Mouse (Mus musculus) cerebellum, postnatal 36 days (tissue): ENCODE measurements around the gene Atl3.

ENCODE experiments used
- DNase-seq, 2 experiments: peaks; one replicate each; pipeline ENCODE4 v3.0.0; 2021 to 2022; ENCODE audit warnings: mixed read lengths in 2 of 2

The Atl3 gene

GRCm38 (mm10) chr19:7562601-7563129 is 68.8 kb downstream of the Atl3 start:
- no peak for DNase-seq

DNA sequence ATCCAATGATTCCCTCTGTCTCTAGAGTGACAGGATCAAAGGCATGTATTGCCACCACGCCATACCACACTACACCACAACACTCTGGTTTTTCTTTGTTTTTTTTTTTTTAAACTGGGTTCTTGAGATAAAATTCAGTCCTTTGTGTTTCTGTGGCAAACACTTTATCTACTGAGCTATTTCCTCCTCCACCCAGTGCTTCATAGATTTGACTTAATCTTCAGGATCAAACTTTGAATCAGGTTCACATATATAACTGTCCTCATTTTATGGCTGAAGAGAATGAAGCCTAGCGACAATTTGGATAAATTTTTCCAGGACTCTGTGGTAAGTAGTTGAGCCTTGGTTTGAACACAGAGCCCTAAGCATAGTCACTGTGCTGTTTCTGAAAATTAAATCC is 69.8 kb downstream of the Atl3 start:
- DNase-seq: no peak

- no peak for DNase-seq
These were observed 70.6 kb downstream of the Atl3 start for GRCm38 (mm10) chr19:7564457-7564856.

DNA sequence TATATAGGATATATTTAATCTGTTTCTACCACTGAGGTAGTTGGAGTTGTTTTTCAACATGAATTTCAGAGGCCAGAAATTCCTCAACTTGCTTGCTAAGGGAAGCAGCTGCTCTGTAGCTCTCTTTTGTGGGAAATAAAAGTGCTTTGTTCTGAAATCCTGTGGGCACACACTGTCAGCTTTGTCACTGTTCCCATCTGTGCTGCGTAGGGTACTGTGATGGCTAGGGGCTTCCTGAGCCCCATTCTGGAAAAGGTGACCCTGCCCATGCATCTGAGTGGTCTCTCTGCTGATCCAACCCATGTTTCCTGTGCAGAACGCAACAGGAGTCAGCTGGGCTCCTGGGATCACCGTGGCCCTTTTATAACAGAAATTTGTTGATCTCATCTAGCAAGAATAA is 73.0 kb downstream of the Atl3 start:
- DNase-seq: no peak

DNA sequence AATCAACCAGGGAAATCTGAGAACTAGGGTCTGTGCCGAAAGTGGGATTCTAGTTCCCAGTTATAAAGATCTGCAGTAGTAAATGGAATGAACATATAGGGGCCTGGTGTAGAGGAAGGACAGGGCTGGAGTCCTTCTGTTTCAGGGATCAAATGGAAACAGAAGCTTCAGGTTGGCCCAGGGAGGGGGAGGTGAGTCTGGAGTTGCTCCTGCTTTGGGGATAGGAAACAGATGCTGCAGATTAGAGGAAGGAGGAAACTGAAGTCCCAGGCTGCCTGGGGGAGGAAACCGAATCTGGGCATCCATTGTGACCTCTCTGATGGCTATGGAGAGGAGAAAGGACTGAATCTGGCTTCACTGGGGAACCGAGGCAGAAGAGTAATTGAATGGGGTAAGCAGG is 74.5 kb downstream of the Atl3 start:
- no peak for DNase-seq

GRCm38 (mm10) chr19:7569650-7570049 is 75.8 kb downstream of the Atl3 start:
- no peak for DNase-seq

DNA sequence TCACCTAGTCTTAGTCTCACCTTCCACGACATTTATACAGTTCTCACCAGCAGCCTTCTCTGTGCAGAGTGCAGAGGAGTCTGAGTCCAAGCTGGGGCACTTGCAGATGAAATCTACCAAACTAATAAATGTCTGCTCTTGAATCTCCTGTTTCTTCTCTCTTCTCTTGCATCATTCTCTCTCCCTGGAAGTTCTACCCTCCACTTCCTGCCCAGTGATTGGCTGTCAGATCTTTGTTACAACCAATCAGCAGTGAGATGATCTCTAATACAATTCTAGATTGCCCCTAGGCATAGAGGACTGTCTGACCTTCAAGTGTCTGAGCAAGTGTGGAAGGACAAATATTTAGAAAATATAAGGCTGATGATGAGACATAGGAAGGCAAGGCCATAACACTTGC is 82.3 kb downstream of the Atl3 start:
- no peak for DNase-seq

DNA sequence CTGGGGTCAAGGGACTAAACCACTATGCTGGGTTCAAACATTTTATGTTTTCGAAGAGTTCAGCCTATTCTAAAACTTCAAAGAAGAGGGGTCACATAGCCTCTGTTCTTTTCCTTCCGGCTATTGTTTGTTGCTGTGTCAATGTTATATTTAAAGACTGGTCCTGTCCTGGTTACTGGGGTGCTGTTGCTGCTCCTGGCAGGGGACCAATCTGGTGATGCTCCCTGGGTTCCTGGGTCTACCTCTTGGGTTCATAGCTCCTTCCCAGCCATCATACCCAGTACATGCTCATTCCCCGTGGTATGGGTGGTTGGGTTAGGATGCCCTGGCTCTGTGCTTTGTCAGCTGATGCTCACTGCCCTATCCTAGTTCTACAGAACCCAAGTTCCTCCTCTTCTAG is 83.9 kb downstream of the Atl3 start:
- no peak for DNase-seq

DNA sequence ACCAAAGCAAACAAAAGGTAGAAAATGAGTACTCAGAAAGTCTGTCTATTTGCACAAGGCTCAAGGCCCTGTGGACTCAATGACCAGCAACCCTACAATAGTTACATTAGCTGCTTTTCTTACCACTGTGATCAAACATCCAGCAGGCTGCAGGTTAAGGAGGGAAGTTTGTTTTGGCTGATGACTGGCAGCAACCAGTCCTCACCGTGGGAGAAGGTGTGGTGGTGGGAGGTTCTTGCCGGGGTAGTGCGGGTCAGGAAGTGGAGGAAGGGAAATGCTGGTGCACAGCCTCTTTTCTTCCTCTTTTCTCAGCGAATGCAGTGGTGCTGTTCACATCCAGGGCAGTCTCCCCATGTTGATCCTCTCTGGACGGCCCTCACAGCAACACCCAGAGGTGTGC is 87.2 kb downstream of the Atl3 start:
- no peak for DNase-seq

GRCm38 (mm10) chr19:7583101-7583500 is 89.3 kb downstream of the Atl3 start:
- no peak for DNase-seq

DNA sequence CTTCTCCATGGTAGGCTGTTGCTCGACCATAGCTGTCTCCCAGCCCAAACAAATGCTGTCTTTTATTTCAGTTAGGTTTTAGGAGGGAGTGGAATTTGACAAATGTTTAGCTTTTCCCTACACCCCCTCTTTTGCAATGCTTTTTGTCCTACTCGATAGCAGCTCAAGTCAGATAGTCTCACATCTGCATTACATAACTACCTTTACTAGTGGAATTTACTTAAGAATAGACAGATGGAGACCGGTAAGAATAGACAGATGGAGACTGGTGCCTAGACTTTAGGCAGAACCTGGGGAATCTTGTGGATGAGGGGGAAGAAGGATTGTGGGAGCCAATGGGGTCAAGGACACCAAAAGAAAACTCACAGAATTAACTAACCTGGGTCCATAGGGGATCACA is 89.8 kb downstream of the Atl3 start:
- DNase-seq: no peak

- no peak for DNase-seq
These were observed 91.4 kb downstream of the Atl3 start for GRCm38 (mm10) chr19:7585279-7585678.

DNA sequence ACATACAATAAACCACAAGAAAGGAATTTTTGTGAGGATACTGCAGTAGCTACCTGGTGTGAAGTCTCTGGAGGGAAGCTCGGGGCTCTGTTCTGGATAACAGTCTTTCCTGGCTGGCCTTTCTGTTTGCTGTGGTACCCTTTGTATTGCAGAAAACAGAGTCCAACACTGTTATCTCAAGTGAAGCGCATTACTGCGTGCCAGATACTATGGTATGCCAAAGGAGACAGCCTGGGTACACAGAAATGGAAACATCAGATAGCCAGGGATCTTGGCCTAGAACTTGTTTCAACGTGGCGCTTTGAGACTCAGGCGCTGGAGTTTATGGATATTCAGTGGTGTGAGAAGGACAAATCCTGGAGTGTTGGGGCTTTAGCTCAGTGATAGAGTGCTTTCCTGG is 91.9 kb downstream of the Atl3 start:
- DNase-seq: no peak
